Mouse (Mus musculus) C2C12 (cell line): ENCODE data around the gene Mrpl54.

Source experiments
- CEBPB ChIP-seq: IDR thresholded peaks from one replicate; pipeline ENCODE4 v1.6.1; 2011; ENCODE audit warnings: low read depth, mild to moderate bottlenecking, control low read depth, moderate library complexity
- CTCF ChIP-seq: IDR thresholded peaks from one replicate; pipeline ENCODE4 v1.5.1; 2011; ENCODE audit not compliant: control insufficient read depth, insufficient read depth, insufficient read length
- USF1 ChIP-seq: IDR thresholded peaks from one replicate; pipeline ENCODE4 v1.6.1; 2011; ENCODE audit warnings: low read depth, mild to moderate bottlenecking, control low read depth, moderate library complexity

GRCm38 (mm10) chr10:81230438-81231332 lies 36.0 kb downstream of the Mrpl54 start, which contains the start of gene Atcay:
- no peak for TF ChIP-seq CTCF
- TF ChIP-seq CEBPB: no peak
- TF ChIP-seq USF1: no peak
